Mouse (Mus musculus) frontal cortex, postnatal 25 days (tissue): ENCODE measurements around the gene Stat6.
A peak's percentile ranks its signal among the peaks of the same experiment; 100 is the strongest.
"Not testable (repeated sequence)": the region's sequence is repeated elsewhere in the genome, so short reads cannot be mapped to it uniquely, and the experiment has no call there.

Experiments used
- DNase-seq, 2 experiments: peaks; one replicate each; pipeline ENCODE4 v3.0.0; 2022; ENCODE audit warnings: low spot score in 2 of 2

Stat6 gene

DNA sequence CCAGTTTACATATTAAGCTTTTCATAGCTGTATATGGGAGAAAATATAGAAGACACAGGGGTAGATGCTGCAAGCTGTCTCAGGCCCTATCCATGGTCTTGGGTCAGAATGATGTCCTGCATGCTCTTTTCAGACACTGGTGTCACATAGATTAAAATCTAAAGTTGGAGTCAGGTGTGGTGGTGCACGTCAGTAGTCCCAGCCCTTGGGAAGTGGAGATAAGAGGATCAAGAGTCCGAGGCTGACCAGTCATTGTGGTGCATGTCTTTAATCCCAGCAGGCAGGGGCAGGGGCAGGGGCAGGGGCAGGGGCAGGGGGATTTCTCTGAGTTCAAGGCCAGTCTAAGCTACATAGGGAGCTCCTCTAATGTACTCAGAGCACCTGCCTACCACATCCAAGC, 3.0 kb downstream of the Stat6 start:
- DNase-seq = no peak

DNA sequence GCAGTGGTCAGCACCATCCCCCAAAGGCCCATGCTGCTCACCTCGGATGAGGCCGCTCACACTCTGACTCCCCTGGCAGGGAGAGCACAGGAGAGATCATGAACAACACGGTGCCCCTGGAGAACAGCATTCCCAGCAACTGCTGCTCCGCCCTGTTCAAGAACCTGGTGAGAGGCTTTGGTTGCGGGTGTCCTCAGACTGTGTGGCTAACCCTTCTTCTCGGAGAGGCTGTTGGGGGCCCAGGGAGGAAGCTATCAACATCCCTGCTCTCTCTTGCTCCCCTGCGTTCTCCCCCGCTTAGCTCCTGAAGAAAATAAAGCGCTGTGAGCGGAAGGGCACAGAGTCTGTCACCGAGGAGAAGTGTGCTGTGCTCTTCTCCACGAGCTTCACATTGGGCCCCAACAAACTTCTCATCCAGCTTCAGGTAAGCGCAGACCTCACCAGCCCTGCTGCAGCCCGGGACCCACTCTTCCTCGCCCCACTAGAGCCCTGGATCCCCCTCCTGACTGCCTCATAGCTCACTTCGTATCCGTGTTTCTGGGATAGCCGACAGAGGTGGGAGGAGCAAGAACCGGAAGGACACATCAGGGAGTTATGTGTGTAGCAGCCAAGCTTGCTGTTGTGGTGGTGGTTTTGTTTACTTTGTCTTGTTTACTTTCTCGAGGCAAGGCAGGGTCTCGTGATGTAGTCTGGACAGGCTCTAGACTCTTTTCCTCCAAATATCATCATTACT, 10.3 kb downstream of the Stat6 start:
- DNase-seq = no peak

DNA sequence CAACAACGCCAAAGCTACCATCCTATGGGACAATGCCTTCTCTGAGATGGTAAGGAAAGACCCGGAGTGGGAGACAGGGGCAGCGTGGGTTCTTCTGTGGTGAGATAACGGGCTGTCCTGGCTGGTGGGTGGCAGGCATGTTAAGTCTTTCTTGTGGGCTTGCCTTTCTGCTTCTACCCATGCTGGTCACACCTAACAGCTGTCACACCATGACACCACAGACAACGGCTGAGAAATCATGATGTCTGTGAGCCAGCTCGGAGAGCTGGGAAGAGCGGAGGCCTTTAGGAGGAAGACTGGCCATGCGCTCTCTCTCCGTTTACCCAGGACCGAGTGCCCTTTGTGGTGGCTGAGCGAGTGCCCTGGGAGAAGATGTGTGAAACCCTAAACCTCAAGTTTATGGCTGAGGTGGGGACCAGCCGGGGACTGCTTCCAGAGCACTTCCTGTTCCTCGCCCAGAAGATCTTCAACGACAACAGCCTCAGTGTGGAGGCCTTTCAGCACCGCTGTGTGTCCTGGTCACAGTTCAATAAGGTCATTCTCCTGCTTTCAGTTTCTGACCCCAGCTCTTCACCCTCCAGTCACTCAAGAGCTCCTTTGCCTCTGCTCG, 12.3 kb downstream of the Stat6 start:
- no peak for DNase-seq

DNA sequence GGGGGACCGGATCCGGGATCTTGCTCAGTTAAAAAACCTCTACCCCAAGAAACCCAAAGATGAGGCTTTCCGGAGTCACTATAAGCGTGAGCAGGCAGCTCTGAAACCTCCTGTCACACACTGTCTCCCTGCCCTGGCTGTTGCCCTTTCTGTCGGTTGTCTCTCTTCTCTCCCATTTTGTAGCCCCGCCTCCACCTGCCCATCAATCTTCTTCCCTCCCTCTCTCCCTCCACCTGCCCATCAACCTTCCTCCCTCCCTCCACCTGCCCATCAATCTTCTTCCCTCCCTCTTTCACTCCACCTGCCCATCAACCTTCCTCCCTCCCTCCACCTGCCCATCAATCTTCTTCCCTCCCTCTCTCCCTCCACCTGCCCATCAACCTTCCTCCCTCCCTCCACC, 14.8 kb downstream of the Stat6 start:
- DNase-seq = not testable (repeated sequence)

DNA sequence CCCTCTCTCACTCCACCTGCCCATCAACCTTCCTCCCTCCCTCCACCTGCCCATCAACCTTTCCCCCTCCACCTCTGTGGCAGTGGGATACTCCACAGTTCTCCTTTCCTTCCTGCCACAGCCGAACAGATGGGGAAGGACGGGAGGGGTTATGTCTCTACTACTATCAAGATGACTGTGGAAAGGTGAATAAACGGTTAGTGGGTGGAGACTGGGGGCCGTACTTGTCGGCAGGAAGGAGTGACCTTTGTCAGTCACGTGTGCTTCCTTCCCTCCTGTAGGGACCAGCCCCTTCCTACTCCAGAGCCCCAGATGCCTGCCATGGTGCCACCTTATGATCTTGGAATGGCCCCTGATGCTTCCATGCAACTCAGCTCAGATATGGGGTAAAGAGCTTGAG, 15.3 kb downstream of the Stat6 start:
- no peak for DNase-seq

DNA sequence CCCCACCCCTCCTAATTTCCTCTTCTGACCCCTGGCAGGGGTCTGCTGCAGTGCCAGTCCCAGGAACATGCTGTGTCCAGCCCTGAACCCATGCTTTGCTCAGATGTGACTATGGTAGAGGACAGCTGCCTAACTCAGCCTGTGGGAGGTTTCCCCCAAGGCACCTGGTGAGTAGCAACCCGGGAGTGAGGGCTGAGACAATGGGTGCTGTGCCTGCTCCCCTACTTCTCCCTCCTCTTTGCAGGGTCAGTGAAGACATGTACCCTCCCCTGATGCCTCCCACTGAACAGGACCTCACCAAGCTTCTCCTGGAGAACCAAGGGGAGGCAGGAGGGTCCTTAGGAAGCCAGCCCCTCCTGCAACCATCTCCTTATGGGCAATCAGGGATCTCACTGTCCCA, 16.8 kb downstream of the Stat6 start:
- no peak for DNase-seq

DNA sequence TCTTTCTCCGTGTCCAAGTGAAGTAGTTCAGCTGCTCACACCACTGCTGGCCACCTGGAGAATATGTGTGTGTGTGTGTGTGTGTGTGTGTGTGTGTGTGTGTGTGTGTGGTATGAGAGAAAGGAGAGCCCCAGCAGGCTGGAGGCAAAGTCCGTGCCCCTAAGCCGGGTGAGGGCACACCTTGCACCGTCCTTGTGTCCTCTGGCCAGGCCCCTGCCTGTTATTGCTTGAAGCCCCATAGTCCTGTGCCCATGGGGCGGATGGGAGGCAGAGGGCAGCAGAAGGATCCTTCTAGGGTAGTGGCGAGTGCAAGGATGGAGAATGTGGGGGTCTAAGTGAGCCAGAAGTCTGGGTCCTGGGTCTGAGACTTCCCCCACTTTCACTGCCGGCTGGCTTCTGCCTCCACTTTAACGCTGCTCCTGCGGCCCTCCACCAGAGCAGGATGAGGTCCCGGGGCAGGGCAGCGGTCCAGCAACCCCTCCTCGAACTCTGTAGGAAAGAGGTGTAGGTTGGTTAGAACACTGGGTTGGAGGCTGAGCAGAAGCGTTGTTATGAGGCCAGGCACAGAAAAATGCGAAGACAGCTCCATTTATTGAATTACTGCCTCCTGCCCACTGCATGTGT, 18.6 kb downstream of the Stat6 start:
- DNase-seq = no peak

DNA sequence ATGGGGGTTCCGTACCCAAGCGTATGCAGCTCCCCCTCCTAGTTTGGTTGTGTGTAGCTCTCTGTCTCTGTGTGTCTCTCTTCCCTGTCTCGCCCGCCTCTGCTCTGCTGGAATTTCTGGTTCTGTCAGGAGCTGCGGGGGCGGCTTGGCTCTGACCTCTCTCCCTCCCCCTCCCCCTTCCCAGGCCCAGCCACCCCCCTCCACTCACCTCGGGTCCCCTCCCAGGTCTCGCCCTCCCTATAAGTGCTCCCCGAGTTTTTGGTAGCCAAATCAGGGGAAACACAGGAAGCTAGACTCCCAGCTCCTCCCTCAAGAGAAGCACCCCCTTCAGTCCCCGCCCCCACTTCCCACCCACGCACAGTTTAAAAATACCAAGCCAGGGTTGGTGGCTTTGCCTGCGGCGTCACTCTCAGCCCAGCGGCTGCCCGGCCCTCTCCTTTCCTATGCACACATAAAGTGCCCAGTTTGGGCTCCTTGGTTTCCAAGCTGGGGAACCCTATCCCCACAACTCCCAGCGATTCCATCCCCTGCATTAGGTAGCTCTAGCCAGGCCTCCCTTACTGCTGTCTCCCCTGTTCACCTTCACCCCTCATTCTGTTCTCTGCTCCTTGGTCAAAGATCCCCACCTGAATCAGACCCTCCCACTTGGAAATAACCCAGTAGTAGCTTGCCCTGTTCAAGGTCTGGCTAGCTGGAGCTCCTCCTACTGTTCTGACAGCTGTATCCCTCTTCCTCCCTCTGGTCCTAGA, 19.3 kb downstream of the Stat6 start:
- peak; percentile 39 to 40 for DNase-seq

DNA sequence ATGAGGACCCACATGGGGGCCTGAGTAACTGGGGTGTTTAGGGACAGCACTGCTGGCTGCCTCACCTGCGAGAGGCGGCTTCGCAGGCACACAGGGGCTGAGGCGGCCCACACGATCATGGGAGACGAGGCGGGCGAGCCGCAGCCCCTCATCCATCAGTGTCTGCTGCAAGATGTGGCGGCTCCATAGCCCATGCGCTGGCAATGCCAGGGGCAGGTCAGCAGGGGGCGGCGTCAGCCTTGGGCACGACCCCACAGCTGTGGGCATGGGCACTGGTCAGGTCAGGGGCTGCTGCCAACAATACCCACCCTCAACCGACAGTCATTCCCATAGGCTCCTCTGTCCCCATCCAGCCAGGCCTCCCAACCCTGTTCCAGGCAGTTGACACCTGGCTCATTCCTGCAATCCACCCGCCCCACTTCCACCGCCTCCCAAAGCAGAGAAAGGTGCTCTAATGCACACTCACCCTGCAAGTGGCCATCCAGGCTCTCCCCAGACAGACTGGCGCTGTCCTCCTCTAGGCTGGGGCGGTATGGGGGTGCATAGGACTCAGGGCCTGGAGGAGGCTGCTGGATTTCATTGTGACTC, 20.0 kb downstream of the Stat6 start:
- peak in 1 of 2 experiments; percentile 19 for DNase-seq

DNA sequence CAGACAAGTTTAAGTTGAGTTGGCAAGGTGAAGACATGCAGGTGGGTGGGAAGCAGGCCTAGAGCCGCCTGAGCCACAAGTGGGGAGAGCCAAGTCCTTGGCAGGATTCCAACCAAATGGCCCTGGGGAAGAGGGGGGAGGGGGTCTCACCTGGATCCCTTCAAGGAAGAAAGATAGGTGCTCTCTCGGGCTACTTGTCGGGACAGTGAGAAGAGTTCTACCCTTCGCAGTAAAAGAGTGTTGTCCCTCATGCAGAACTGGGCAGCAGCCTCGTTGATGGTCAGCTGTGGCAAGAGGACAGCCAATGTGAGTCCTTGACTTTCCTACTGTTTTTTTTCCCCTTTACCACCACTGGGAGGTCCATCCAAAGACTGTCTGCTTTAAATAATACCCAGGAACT, 20.8 kb downstream of the Stat6 start:
- DNase-seq = no peak

DNA sequence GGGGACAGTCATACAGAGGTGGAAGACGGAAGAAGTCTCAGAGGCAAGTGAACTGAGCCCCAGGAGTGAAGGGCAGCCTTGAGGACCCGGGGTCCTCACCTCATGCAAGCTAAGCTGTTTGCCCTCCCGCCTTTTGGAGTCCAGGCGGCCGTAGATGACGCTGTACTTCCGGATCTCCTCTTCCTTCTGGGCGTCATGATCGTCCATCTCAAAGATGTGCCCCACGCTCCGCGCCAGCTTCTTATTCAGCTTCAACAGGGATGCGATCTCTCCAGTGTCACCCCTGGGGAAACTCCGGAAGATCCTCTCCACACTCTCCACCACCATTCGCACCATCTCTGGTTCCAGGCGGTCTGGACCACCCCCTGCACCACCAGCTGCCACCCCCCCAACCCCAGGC, 21.4 kb downstream of the Stat6 start:
- DNase-seq = no peak

DNA sequence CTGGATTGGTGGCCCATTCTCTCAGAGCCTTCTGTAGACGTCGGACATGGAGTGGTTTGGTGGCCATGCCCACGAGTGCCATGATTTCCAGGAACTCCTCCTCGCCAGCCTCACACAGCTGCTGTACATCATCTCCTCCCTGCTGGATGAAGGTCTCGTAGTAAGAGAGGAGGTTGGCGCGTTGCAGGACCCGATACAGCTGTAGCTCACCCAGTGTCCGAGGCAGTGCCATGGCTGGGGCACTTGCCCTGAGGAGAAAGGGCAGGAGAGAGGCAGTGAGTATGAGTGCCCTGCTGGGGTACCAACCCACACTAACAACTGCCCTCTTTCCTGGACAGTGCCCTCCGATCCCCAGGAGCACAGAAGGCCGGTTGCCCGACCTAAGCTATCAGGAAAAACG, 22.1 kb downstream of the Stat6 start:
- DNase-seq = no peak

DNA sequence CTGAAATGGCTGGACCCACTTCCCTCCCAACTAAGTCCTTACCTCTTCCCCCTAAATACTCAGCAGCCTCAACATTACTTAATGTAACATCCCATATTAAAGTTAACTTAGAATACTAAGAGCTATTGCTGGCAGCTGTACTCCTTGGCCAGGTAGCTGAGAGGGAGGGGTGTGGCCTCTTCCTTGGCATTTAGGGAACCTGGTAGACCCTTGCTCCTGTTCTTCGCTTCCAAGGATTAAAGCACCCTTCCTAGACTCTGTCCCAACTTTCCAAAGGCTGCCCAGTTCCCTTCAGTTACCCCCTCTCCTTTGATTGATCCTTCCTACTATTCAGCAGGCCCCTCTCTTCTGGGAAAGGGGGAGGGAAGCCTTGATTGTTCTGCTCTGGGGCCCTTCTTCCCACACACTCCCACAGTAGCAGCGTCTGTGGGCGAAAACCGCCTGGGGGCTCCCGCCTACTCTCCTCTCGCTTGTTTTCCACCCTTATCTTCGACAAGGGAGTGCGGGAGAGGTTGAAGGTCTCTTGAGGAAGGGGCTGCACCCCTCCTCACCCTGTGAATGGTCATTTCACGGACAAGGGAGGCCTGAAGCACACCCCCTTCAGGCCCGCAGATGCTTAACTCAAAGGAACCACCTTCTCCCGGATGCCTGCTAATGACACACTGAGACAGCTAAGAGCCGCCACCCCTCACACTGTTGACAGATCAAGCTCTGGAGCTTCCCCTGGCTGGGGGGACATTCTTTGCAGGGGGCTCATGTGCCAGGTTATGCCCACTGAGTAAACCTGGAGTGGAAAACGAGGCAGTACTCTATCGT, 22.8 kb downstream of the Stat6 start:
- DNase-seq = no peak

DNA sequence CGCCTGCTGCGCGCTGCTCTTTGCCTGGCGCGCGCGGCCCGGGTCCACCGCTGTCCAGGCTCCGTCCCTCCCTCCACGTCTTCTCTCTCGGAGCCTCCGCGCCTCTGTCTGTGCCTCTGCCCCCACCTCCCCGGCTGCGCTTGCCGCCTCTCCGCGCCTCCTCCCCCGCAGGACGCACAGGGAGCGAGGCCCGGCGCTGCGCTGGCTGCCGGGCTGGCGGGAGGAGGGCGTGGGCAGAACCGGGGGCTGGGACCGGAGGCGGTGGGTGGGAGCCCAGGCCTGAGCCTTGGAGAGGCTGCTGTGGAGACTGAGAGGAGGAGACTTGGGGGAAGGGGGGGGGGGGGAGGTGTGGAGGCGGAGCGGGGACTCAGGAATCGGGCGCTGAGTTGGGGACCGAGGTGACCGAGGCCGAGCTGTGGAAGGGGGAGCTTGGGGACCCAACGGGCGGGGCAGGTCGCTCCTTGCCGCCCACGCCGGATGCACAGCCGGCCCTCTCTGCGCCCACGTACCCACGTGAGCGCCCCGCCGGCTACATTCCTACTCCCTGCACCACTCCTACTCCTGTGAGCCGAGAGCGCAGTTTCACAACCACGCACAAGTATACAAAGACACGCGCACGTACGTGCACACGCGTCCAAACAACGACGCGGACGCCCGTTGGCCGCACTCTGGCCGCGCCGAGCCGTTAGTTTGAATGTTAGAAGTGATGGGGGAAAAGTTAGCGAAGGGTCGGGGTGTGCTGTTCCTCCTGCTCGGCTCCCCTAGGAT, 23.9 kb downstream of the Stat6 start, which contains the start of gene Nemp1:
Nemp1 (plus strand) TSS at position 401 of the 768 bp plus-strand sequence.
- peak; percentile 49 to 58 for DNase-seq

DNA sequence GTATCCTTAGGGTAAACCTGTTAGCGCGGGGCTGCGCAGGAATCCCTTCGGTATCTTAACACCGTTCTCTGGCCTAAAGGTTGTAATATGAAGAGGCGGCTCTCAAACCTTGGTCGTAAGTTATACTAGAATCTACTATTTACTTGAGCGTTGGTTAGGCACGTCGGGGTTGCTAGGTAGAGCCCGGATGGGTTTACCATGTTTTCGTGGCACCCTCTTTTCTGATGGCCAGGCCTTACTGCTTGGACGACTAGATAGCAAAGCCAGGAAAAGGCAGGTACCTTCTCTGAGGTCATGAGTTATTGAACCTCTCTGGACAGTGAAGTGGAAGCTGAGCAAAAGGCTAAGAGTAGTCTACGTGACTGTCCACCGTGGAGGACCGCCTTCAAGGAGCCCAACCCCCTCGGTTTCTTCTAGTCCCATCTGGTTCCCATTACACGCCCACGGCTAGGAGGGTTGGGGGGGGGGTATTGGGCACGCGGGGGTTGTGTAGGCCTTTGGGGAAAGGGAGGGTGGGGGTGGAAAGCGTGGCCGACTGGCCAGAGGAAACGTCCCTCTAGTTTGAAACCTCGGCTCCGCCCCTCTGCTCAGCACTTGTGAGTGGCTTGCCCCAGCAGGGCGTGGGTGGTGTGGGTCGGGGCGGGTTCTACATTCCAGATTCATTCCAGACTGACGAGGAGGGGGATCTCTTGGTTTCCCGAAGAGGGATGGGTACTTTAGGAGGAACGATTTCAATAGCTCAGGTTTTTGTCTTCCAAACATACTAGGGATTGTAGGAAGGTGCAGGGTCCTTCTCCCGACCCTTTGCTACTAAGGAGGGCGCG, 24.7 kb downstream of the Stat6 start:
- peak; percentile 37 to 44 for DNase-seq

DNA sequence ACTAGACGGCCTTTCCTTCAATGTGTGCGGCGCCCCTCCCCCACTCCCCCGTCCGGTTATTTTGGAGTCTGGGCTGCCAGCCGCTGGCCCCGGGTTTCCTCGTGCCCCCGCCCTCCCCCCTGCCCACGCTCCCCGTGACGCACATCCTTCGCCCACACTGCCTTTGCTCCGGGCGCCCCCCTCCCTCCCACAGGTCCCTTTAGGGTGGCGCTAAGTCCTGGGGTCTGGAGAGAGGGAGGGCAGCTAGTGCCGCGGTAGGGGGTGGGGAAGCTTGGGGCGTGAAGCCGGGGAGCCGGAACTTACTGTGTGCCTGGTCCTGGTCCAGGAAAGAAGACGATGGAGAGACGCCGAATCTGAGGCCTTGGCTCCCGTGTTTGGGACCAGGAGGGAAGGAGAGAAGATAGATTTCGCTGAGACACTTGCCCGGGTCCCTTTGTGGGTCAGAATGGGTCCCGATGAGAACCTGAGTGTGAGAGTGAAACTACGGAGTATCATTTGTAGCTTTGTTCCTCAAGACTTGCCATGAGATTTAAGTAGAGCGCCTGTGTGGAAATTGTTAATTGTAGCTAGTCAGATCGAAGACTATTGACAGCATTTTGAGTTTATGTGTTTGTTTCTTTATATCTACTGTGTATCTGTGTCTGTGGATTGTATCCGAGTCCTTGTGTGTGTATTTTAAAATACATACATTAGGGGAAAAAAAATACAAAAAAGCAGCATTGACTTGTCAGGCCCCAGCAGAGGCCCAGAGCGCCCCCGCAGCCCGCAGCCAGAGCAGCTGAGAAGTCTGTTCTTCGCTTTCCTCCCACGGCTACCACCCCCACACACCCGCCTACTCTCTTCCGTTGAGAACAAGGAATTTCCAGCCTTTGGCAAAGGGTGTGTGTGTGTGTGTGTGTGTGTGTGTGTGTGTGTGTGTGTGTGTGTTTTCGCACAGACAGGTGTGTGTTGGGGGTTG, 25.6 kb downstream of the Stat6 start, which contains the start of gene Nab2:
Nab2 (minus strand) TSS at position 476 of the 958 bp plus-strand sequence.
- DNase-seq = peak; percentile 63

DNA sequence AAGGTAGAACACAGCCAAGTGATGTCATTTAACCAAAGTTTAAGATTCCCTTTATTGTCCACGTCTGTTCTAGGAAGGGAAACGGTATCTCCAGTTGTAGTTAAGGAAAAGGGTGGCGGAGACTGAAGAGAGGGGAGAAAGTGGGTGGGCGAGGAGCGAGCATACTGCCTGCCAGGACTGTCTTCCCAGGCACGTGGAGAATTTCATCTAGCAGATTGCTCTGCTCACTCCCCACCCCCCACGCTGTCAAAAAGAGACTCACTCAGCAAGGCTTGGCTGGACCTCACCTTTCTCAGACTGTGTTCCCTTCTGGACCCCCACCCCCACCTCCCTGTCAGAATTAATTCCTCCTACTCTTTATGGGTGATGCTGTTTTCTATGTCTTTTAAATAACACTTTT, 26.4 kb downstream of the Stat6 start:
- peak in 1 of 2 experiments; percentile 23 for DNase-seq

DNA sequence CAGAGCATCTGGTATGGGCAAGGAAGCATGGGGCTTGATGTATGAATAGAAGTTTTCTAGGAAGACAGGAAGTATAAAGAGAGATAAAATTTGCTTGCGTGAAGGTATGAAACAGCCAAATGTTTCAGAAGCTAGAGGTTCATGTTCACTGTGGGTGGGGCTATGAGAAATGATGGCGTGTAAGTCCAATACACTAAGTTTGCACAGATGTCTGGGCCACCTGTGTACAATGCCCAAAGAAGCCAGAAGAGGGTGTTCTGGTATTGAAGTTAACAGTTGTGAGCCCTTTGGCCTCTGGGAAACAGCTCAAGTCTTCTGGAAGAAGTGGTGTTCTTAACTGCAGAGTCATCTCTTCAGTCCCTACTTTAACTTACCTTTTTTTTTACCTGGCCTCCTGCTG, 27.4 kb downstream of the Stat6 start:
- DNase-seq = no peak
